Mouse (Mus musculus): ENCODE results near the gene Golga1. TPM values are rescaled to one million over a fixed set of nuclear protein-coding genes. Genes with fewer than 3 reads are reported as not detected.

Golga1 gene
- polyA plus RNA-seq, 1 experiment from 2014 or later, result 25.8 TPM

- no peaks in the 10 kb centered on the region for H3K4me1 ChIP-seq (ENCODE audit: insufficient read depth, low read length)
- ATAC-seq (ENCODE audit: low FRiP score, low TSS enrichment), result no peak
- H3K27me3 ChIP-seq (ENCODE audit: insufficient read depth, low read length), result no peaks in the 10 kb centered on the region
- H3K9me3 ChIP-seq (ENCODE audit: low read length), result no peaks in the 10 kb centered on the region
- H3K27ac ChIP-seq (ENCODE audit: low read length), result no peak overlapping the region
- no peaks in the 10 kb centered on the region for H3K36me3 ChIP-seq (ENCODE audit: insufficient read depth, low read length)
- no peak overlapping the region for H3K4me3 ChIP-seq (ENCODE audit: low read length)
- H3K4me2 ChIP-seq (replicated peaks; ENCODE audit: low read depth, low read length), result no peak overlapping the region
- no peak overlapping the region for H3K9ac ChIP-seq (replicated peaks; ENCODE audit: low read length)
- 94% methylated on average over 2 of the region's 2 CpGs for WGBS
Observed at GRCm38 (mm10) chr2:38969650-38970049, 95.7 kb downstream of the Golga1 start.

Other genes with a start within 250 kb of the Golga1 start
- gene Nr6a1, start 137.9 kb downstream of the Golga1 start, polyA plus RNA-seq (2015; fragmentation: Nextera tagmentation; extraction: Ambion mirVana), result 0.94 and 1.2 TPM in 2 replicates
- 5.0 and 5.4 TPM in 2 replicates for gene Olfml2a, start 133.6 kb downstream of the Golga1 start, polyA plus RNA-seq (2015; fragmentation: Nextera tagmentation; extraction: Ambion mirVana)
- 1.2 and 1.7 TPM in 2 replicates for gene Wdr38, start 68.1 kb downstream of the Golga1 start, polyA plus RNA-seq (2015; fragmentation: Nextera tagmentation; extraction: Ambion mirVana)
- 114 and 119 TPM in 2 replicates for gene Arpc5l, start 60.2 kb downstream of the Golga1 start, polyA plus RNA-seq (2015; fragmentation: Nextera tagmentation; extraction: Ambion mirVana)
- gene Rpl35, start 59.9 kb downstream of the Golga1 start, polyA plus RNA-seq (2015; fragmentation: Nextera tagmentation; extraction: Ambion mirVana), result 768 and 780 TPM in 2 replicates
- 7.7 and 10.1 TPM in 2 replicates for gene Scai, start 125.2 kb upstream of the Golga1 start, polyA plus RNA-seq (2015; fragmentation: Nextera tagmentation; extraction: Ambion mirVana)
- gene Ppp6c, start 160.9 kb upstream of the Golga1 start, polyA plus RNA-seq (2015; fragmentation: Nextera tagmentation; extraction: Ambion mirVana), result 78.6 and 84.3 TPM in 2 replicates